Mouse (Mus musculus) midbrain, embryonic 13.5 days (tissue): ENCODE results near the gene Aff1. TPM values are rescaled to one million over a fixed set of nuclear protein-coding genes. Genes with fewer than 3 reads are reported as not detected.

Source experiments
- ATAC-seq: fragments of 200-750 bp; cut with Nextera tagmentation; 2 replicates; pipeline ENCODE4 v1.8.0; 2017; ENCODE audit warnings: mild to moderate bottlenecking, moderate TSS enrichment, moderate library complexity
- H3K27ac ChIP-seq: fragments of 300-500 bp; sonication (generic); 2 replicates; pipeline ENCODE4 v1.5.1; 2015; ENCODE audit warnings: inconsistent platforms, mild to moderate bottlenecking, moderate library complexity
- H3K27me3 ChIP-seq: fragments of 300-500 bp; sonication (generic); 2 replicates; pipeline ENCODE4 v1.6.1; 2015; ENCODE audit warnings: mild to moderate bottlenecking, inconsistent platforms
- H3K36me3 ChIP-seq: fragments of 300-500 bp; sonication (generic); 2 replicates; pipeline ENCODE4 v1.6.1; 2015; ENCODE audit warnings: mild to moderate bottlenecking, inconsistent platforms
- H3K4me1 ChIP-seq: fragments of 300-500 bp; sonication (generic); replicated peaks from 2 replicates; pipeline ENCODE4 v1.6.1; 2015; ENCODE audit warnings: inconsistent platforms
- H3K4me2 ChIP-seq: fragments of 300-500 bp; sonication (generic); replicated peaks from 2 replicates; pipeline ENCODE4 v1.6.1; 2015; ENCODE audit warnings: moderate library complexity, mild to moderate bottlenecking, inconsistent platforms
- H3K4me3 ChIP-seq: fragments of 300-500 bp; sonication (generic); replicated peaks from 2 replicates; pipeline ENCODE4 v1.5.1; 2015; ENCODE audit warnings: mild to moderate bottlenecking, inconsistent platforms
- H3K9ac ChIP-seq: fragments of 300-500 bp; sonication (generic); replicated peaks from 2 replicates; pipeline ENCODE4 v1.6.1; 2015; ENCODE audit warnings: mild to moderate bottlenecking, inconsistent platforms
- H3K9me3 ChIP-seq: fragments of 300-500 bp; sonication (generic); 2 replicates; pipeline ENCODE4 v1.6.1; 2016; ENCODE audit warnings: mild to moderate bottlenecking, inconsistent platforms
- WGBS: fragments of 180-500 bp; shearing (Covaris S2); methylation state at CpG from one replicate; pipeline ENCODE4 v1.1.7; 2015; 5-methylcytosine and 5-hydroxymethylcytosine counted together
- polyA plus RNA-seq: library from polyadenylated mRNA; unstranded; fragments of >200 nt; fragmentation: Nextera tagmentation; extraction: Ambion mirVana; gene quantifications from 2 replicates; pipeline ENCODE4 v1.2.1, GENCODE M21; 2015

Gene Aff1
- polyA plus RNA-seq, 1 experiment from 2014 or later: 2.3 TPM

GRCm38 (mm10) chr5:103843938-103844337 lies 151.8 kb downstream of the Aff1 start:
- no peak for ATAC-seq
- no peaks in the 10 kb centered on the region for H3K9me3 ChIP-seq
- H3K27me3 ChIP-seq: no peaks in the 10 kb centered on the region
- WGBS: 56% methylated on average over 1 of the region's 1 CpGs
- H3K4me1 ChIP-seq: peaks cover 27% of the 10 kb centered on the region
- no peak overlapping the region for H3K4me2 ChIP-seq
- H3K27ac ChIP-seq: no peak overlapping the region
- H3K9ac ChIP-seq: no peak overlapping the region
- no peak overlapping the region for H3K4me3 ChIP-seq
- peaks cover 11% of the 10 kb centered on the region; the same call in 1 of the 2 replicates for H3K36me3 ChIP-seq

- H3K27me3 ChIP-seq: no peaks in the 10 kb centered on the region
- H3K4me2 ChIP-seq: peak overlapping the region; percentile 11; the same call in 1 of the 2 replicates
- H3K4me1 ChIP-seq: peaks cover 24% of the 10 kb centered on the region
- H3K36me3 ChIP-seq: peaks cover 22% of the 10 kb centered on the region; the same call in 1 of the 2 replicates
- no peak overlapping the region; the same call in 1 of the 2 replicates for H3K9ac ChIP-seq
- no peak overlapping the region for H3K4me3 ChIP-seq
- peak overlapping the region; percentile 48; the same call in 1 of the 2 replicates for H3K27ac ChIP-seq
- H3K9me3 ChIP-seq: no peaks in the 10 kb centered on the region
- peak; percentile 80 for ATAC-seq
- WGBS: 36% methylated on average over 19 of the region's 19 CpGs
These were observed 153.4 kb downstream of the Aff1 start for GRCm38 (mm10) chr5:103845418-103846153.

GRCm38 (mm10) chr5:103846154-103846551 lies 154.0 kb downstream of the Aff1 start:
- no peaks in the 10 kb centered on the region for H3K9me3 ChIP-seq
- H3K27ac ChIP-seq: no peak overlapping the region
- ATAC-seq: 0 out of 2 replicates have a peak, but pooled peaks have one; percentile 29
- 87% methylated on average over 10 of the region's 10 CpGs for WGBS
- H3K9ac ChIP-seq: no peak overlapping the region
- H3K36me3 ChIP-seq: peaks cover 25% of the 10 kb centered on the region; the same call in 1 of the 2 replicates
- H3K4me2 ChIP-seq: no peak overlapping the region
- H3K27me3 ChIP-seq: no peaks in the 10 kb centered on the region
- H3K4me1 ChIP-seq: peaks cover 24% of the 10 kb centered on the region
- H3K4me3 ChIP-seq: no peak overlapping the region

GRCm38 (mm10) chr5:103846609-103847008 lies 154.4 kb downstream of the Aff1 start:
- Histone ChIP-seq H3K4me2 (no peak overlapping the region), H3K4me1 (peaks cover 24% of the 10 kb centered on the region), H3K4me3 (no peak overlapping the region), H3K27me3 (no peaks in the 10 kb centered on the region), H3K9me3 (no peaks in the 10 kb centered on the region), H3K27ac (no peak overlapping the region), H3K9ac (no peak overlapping the region), H3K36me3 (peaks cover 29% of the 10 kb centered on the region; the same call in 1 of the 2 replicates)
- WGBS: 47% methylated on average over 5 of the region's 5 CpGs
- ATAC-seq: 0 out of 2 replicates have a peak, but pooled peaks have one; percentile 12

GRCm38 (mm10) chr5:103848546-103848945 lies 156.4 kb downstream of the Aff1 start:
- H3K4me3 ChIP-seq: no peak overlapping the region
- WGBS: 93% methylated on average over 8 of the region's 8 CpGs

GRCm38 (mm10) chr5:103852756-103853549 lies 160.8 kb downstream of the Aff1 start:
- Histone ChIP-seq H3K27me3 (no peaks in the 10 kb centered on the region), H3K27ac (no peak overlapping the region), H3K4me3 (no peak overlapping the region), H3K36me3 (peaks cover 22% of the 10 kb centered on the region; the same call in 1 of the 2 replicates), H3K9ac (no peak overlapping the region), H3K4me1 (peaks cover 14% of the 10 kb centered on the region), H3K9me3 (no peaks in the 10 kb centered on the region), H3K4me2 (no peak overlapping the region)
- 89% methylated on average over 4 of the region's 4 CpGs for WGBS
- ATAC-seq: no peak

More at GRCm38 (mm10) chr5:103848546-103848945, 156.4 kb downstream of the Aff1 start:
- Histone ChIP-seq H3K27ac (no peak overlapping the region), H3K4me2 (no peak overlapping the region), H3K4me1 (peaks cover 24% of the 10 kb centered on the region), H3K36me3 (peaks cover 22% of the 10 kb centered on the region; the same call in 1 of the 2 replicates), H3K9me3 (no peaks in the 10 kb centered on the region), H3K27me3 (no peaks in the 10 kb centered on the region), H3K9ac (no peak overlapping the region)
- ATAC-seq: no peak

- H3K4me1 ChIP-seq: peaks cover 14% of the 10 kb centered on the region
- H3K4me2 ChIP-seq: no peak overlapping the region
- H3K9me3 ChIP-seq: no peaks in the 10 kb centered on the region
- 62% methylated on average over 17 of the region's 17 CpGs for WGBS
- H3K4me3 ChIP-seq: no peak overlapping the region
- no peak overlapping the region; the same call in 1 of the 2 replicates for H3K9ac ChIP-seq
- peak overlapping the region; percentile 60 for H3K27ac ChIP-seq
- ATAC-seq: peak; percentile 80
- peaks cover 16% of the 10 kb centered on the region; the same call in 1 of the 2 replicates for H3K36me3 ChIP-seq
- no peaks in the 10 kb centered on the region for H3K27me3 ChIP-seq
These were observed 162.1 kb downstream of the Aff1 start for GRCm38 (mm10) chr5:103854041-103854806.

- Histone ChIP-seq H3K36me3 (peaks cover 11% of the 10 kb centered on the region; the same call in 1 of the 2 replicates), H3K4me2 (no peak overlapping the region), H3K4me3 (no peak overlapping the region), H3K9me3 (no peaks in the 10 kb centered on the region), H3K27ac (0 out of 2 replicates have a peak overlapping the region, but pooled peaks have one; percentile 26), H3K9ac (no peak overlapping the region), H3K27me3 (no peaks in the 10 kb centered on the region), H3K4me1 (peaks cover 14% of the 10 kb centered on the region)
- 51% methylated on average over 5 of the region's 5 CpGs for WGBS
- ATAC-seq: no peak
These were observed 162.6 kb downstream of the Aff1 start for GRCm38 (mm10) chr5:103854807-103855194.

GRCm38 (mm10) chr5:103855483-103856211 lies 163.5 kb downstream of the Aff1 start:
- Histone ChIP-seq H3K36me3 (peaks cover 10% of the 10 kb centered on the region; the same call in 1 of the 2 replicates), H3K4me1 (peaks cover 14% of the 10 kb centered on the region), H3K27ac (no peak overlapping the region), H3K4me2 (no peak overlapping the region), H3K4me3 (no peak overlapping the region), H3K27me3 (no peaks in the 10 kb centered on the region), H3K9ac (no peak overlapping the region), H3K9me3 (no peaks in the 10 kb centered on the region)
- ATAC-seq: peak; percentile 47
- 83% methylated on average over 14 of the region's 14 CpGs for WGBS

GRCm38 (mm10) chr5:103856286-103857009 lies 164.3 kb downstream of the Aff1 start:
- Histone ChIP-seq H3K4me2 (no peak overlapping the region), H3K4me1 (peaks cover 14% of the 10 kb centered on the region), H3K9ac (no peak overlapping the region), H3K9me3 (no peaks in the 10 kb centered on the region), H3K4me3 (no peak overlapping the region), H3K36me3 (peaks cover 10% of the 10 kb centered on the region), H3K27ac (no peak overlapping the region), H3K27me3 (no peaks in the 10 kb centered on the region)
- WGBS: 62% methylated on average over 5 of the region's 5 CpGs
- peak; percentile 55 for ATAC-seq
